Mouse (Mus musculus) limb, embryonic 13.5 days (tissue): ENCODE measurements around the gene Fam169b. TPM values are rescaled to one million over a fixed set of nuclear protein-coding genes. Genes with fewer than 3 reads are reported as not detected.

Experiments
- ATAC-seq: fragments of 200-750 bp; cut with Nextera tagmentation; 2 replicates; pipeline ENCODE4 v1.8.0; 2017; ENCODE audit warnings: low read depth, moderate number of reproducible peaks, moderate TSS enrichment; ENCODE audit not compliant: low FRiP score
- H3K27ac ChIP-seq: fragments of 300-500 bp; sonication (generic); 2 replicates; pipeline ENCODE4 v1.5.1; 2015; ENCODE audit warnings: inconsistent platforms, mild to moderate bottlenecking, moderate library complexity
- H3K27me3 ChIP-seq: fragments of 300-500 bp; sonication (generic); 2 replicates; pipeline ENCODE4 v1.6.1; 2015; ENCODE audit warnings: mild to moderate bottlenecking, inconsistent platforms
- H3K36me3 ChIP-seq: fragments of 300-500 bp; sonication (generic); 2 replicates; pipeline ENCODE4 v1.6.1; 2015; ENCODE audit warnings: inconsistent platforms, mild to moderate bottlenecking, moderate library complexity
- H3K4me1 ChIP-seq: fragments of 300-500 bp; sonication (generic); 2 replicates; pipeline ENCODE4 v1.6.1; 2015; ENCODE audit warnings: inconsistent platforms
- H3K4me2 ChIP-seq: fragments of 300-500 bp; sonication (generic); replicated peaks from 2 replicates; pipeline ENCODE4 v1.6.1; 2015; ENCODE audit warnings: inconsistent platforms, mild to moderate bottlenecking, moderate library complexity
- H3K4me3 ChIP-seq: fragments of 300-500 bp; sonication (generic); 2 replicates; pipeline ENCODE4 v1.5.1; 2015; ENCODE audit warnings: moderate library complexity, mild to moderate bottlenecking, inconsistent platforms
- H3K9ac ChIP-seq: fragments of 300-500 bp; sonication (generic); 2 replicates; pipeline ENCODE4 v1.6.1; 2015; ENCODE audit warnings: mild to moderate bottlenecking, inconsistent platforms
- H3K9me3 ChIP-seq: fragments of 300-500 bp; sonication (generic); 2 replicates; pipeline ENCODE4 v1.6.1; 2016; ENCODE audit warnings: inconsistent platforms
- WGBS: fragments of 180-500 bp; shearing (Covaris S2); methylation state at CpG from one replicate; pipeline ENCODE4 v1.1.7; 2015; 5-methylcytosine and 5-hydroxymethylcytosine counted together
- polyA plus RNA-seq: library from polyadenylated mRNA; unstranded; fragments of >200 nt; fragmentation: Nextera tagmentation; extraction: Ambion mirVana; gene quantifications from 2 replicates; pipeline ENCODE4 v1.2.1, GENCODE M21; 2015

Gene Fam169b
- polyA plus RNA-seq, 1 experiment from 2014 or later: 2.0 TPM

GRCm38 (mm10) chr7:68312395-68312794 lies 38.8 kb downstream of the Fam169b start:
- 78% methylated on average over 5 of the region's 5 CpGs for WGBS
- no peak overlapping the region for H3K4me2 ChIP-seq
- no peaks in the 10 kb centered on the region for H3K36me3 ChIP-seq
- no peak overlapping the region; the same call in 1 of the 2 replicates for H3K27ac ChIP-seq
- no peak overlapping the region for H3K4me3 ChIP-seq
- H3K9ac ChIP-seq: no peak overlapping the region
- no peaks in the 10 kb centered on the region for H3K9me3 ChIP-seq
- ATAC-seq: no peak
- 0 out of 2 replicates have a peak, but pooled peaks cover 3% of the 10 kb centered on the region for H3K27me3 ChIP-seq
- H3K4me1 ChIP-seq: peaks cover 43% of the 10 kb centered on the region

GRCm38 (mm10) chr7:68313038-68313782 lies 39.6 kb downstream of the Fam169b start:
- H3K4me2 ChIP-seq: 0 out of 2 replicates have a peak overlapping the region, but pooled peaks have one; percentile 4
- no peaks in the 10 kb centered on the region for H3K9me3 ChIP-seq
- no peak overlapping the region for H3K4me3 ChIP-seq
- H3K9ac ChIP-seq: no peak overlapping the region
- 0 out of 2 replicates have a peak overlapping the region, but pooled peaks have one; percentile 22 for H3K27ac ChIP-seq
- 30% methylated on average over 14 of the region's 14 CpGs for WGBS
- H3K27me3 ChIP-seq: 0 out of 2 replicates have a peak, but pooled peaks cover 3% of the 10 kb centered on the region
- no peak for ATAC-seq
- no peaks in the 10 kb centered on the region for H3K36me3 ChIP-seq
- H3K4me1 ChIP-seq: peaks cover 40% of the 10 kb centered on the region

- 74% methylated on average over 1 of the region's 1 CpGs for WGBS
- no peak for ATAC-seq
- Histone ChIP-seq H3K9me3 (no peaks in the 10 kb centered on the region), H3K36me3 (no peaks in the 10 kb centered on the region), H3K27ac (no peak overlapping the region), H3K9ac (no peak overlapping the region), H3K4me3 (no peak overlapping the region), H3K27me3 (0 out of 2 replicates have a peak, but pooled peaks cover 3% of the 10 kb centered on the region), H3K4me2 (no peak overlapping the region), H3K4me1 (peaks cover 42% of the 10 kb centered on the region)
Observed at GRCm38 (mm10) chr7:68314286-68314685, 40.6 kb downstream of the Fam169b start.

GRCm38 (mm10) chr7:68315068-68315467 lies 41.4 kb downstream of the Fam169b start:
- no peak overlapping the region for H3K4me2 ChIP-seq
- H3K4me3 ChIP-seq: no peak overlapping the region
- no peaks in the 10 kb centered on the region for H3K36me3 ChIP-seq
- H3K9ac ChIP-seq: no peak overlapping the region
- H3K27me3 ChIP-seq: 0 out of 2 replicates have a peak, but pooled peaks cover 3% of the 10 kb centered on the region
- H3K9me3 ChIP-seq: no peaks in the 10 kb centered on the region
- H3K27ac ChIP-seq: no peak overlapping the region
- no peak for ATAC-seq
- 81% methylated on average over 4 of the region's 4 CpGs for WGBS
- peaks cover 47% of the 10 kb centered on the region for H3K4me1 ChIP-seq

GRCm38 (mm10) chr7:68318006-68318788 lies 44.6 kb downstream of the Fam169b start:
- H3K4me3 ChIP-seq: no peak overlapping the region
- no peak overlapping the region for H3K4me2 ChIP-seq
- peaks cover 35% of the 10 kb centered on the region for H3K4me1 ChIP-seq
- H3K27ac ChIP-seq: no peak overlapping the region
- no peak overlapping the region for H3K9ac ChIP-seq
- no peak for ATAC-seq
- 0 out of 2 replicates have a peak, but pooled peaks cover 3% of the 10 kb centered on the region for H3K27me3 ChIP-seq
- no peaks in the 10 kb centered on the region for H3K36me3 ChIP-seq
- H3K9me3 ChIP-seq: no peaks in the 10 kb centered on the region
- WGBS: 84% methylated on average over 16 of the region's 16 CpGs

GRCm38 (mm10) chr7:68318979-68319378 lies 45.3 kb downstream of the Fam169b start:
- Histone ChIP-seq H3K9ac (no peak overlapping the region), H3K4me3 (no peak overlapping the region), H3K4me1 (peaks cover 28% of the 10 kb centered on the region; the same call in 1 of the 2 replicates), H3K36me3 (no peaks in the 10 kb centered on the region), H3K27me3 (0 out of 2 replicates have a peak, but pooled peaks cover 3% of the 10 kb centered on the region), H3K4me2 (no peak overlapping the region), H3K27ac (no peak overlapping the region), H3K9me3 (no peaks in the 10 kb centered on the region)
- ATAC-seq: no peak
- WGBS: 55% methylated on average over 6 of the region's 6 CpGs

GRCm38 (mm10) chr7:68320078-68320810 lies 46.6 kb downstream of the Fam169b start:
- 51% methylated on average over 14 of the region's 14 CpGs for WGBS
- Histone ChIP-seq H3K9ac (no peak overlapping the region), H3K4me1 (peaks cover 21% of the 10 kb centered on the region; the same call in 1 of the 2 replicates), H3K4me2 (peak overlapping the region; percentile 9; the same call in 1 of the 2 replicates), H3K4me3 (no peak overlapping the region), H3K9me3 (no peaks in the 10 kb centered on the region), H3K27me3 (0 out of 2 replicates have a peak, but pooled peaks cover 3% of the 10 kb centered on the region), H3K36me3 (no peaks in the 10 kb centered on the region), H3K27ac (no peak overlapping the region)
- no peak for ATAC-seq

GRCm38 (mm10) chr7:68323051-68323450 lies 49.4 kb downstream of the Fam169b start:
- 51% methylated on average over 6 of the region's 6 CpGs for WGBS
- no peaks in the 10 kb centered on the region for H3K36me3 ChIP-seq
- no peak overlapping the region for H3K27ac ChIP-seq
- no peak overlapping the region for H3K4me2 ChIP-seq
- peaks cover 20% of the 10 kb centered on the region for H3K4me1 ChIP-seq
- H3K27me3 ChIP-seq: no peaks in the 10 kb centered on the region
- no peak overlapping the region for H3K4me3 ChIP-seq
- H3K9ac ChIP-seq: no peak overlapping the region
- no peaks in the 10 kb centered on the region for H3K9me3 ChIP-seq
- ATAC-seq: no peak

- no peak overlapping the region for H3K27ac ChIP-seq
- no peak for ATAC-seq
- 66% methylated on average over 7 of the region's 7 CpGs for WGBS
- no peak overlapping the region for H3K4me3 ChIP-seq
- H3K4me1 ChIP-seq: peaks cover 9% of the 10 kb centered on the region; the same call in 1 of the 2 replicates
- no peaks in the 10 kb centered on the region for H3K27me3 ChIP-seq
- H3K9ac ChIP-seq: no peak overlapping the region
- H3K9me3 ChIP-seq: no peaks in the 10 kb centered on the region
- no peaks in the 10 kb centered on the region for H3K36me3 ChIP-seq
- H3K4me2 ChIP-seq: no peak overlapping the region
Observed at GRCm38 (mm10) chr7:68326190-68326722, 52.6 kb downstream of the Fam169b start.

- Histone ChIP-seq H3K4me3 (no peak overlapping the region), H3K36me3 (no peaks in the 10 kb centered on the region), H3K9me3 (no peaks in the 10 kb centered on the region), H3K4me2 (no peak overlapping the region), H3K27ac (no peak overlapping the region), H3K9ac (no peak overlapping the region), H3K4me1 (peaks cover 9% of the 10 kb centered on the region; the same call in 1 of the 2 replicates), H3K27me3 (no peaks in the 10 kb centered on the region)
- no peak for ATAC-seq
- WGBS: 84% methylated on average over 9 of the region's 9 CpGs
Observed at GRCm38 (mm10) chr7:68329000-68329399, 55.4 kb downstream of the Fam169b start.

- Histone ChIP-seq H3K9me3 (no peaks in the 10 kb centered on the region), H3K4me2 (no peak overlapping the region), H3K27me3 (no peaks in the 10 kb centered on the region), H3K36me3 (no peaks in the 10 kb centered on the region), H3K27ac (no peak overlapping the region), H3K9ac (no peak overlapping the region), H3K4me1 (0 out of 2 replicates have a peak, but pooled peaks cover 4% of the 10 kb centered on the region), H3K4me3 (no peak overlapping the region)
- 92% methylated on average over 6 of the region's 6 CpGs for WGBS
- no peak for ATAC-seq
Observed at GRCm38 (mm10) chr7:68332799-68333198, 59.2 kb downstream of the Fam169b start.
